Mouse (Mus musculus) heart, embryonic 16.5 days (tissue): Measurements from ENCODE around the gene Hist2h3c1. TPM values are rescaled to one million over a fixed set of nuclear protein-coding genes. Genes with fewer than 3 reads are reported as not detected.
"Not testable (repeated sequence)": the region's sequence is repeated elsewhere in the genome, so short reads cannot be mapped to it uniquely, and the experiment has no call there.

Experiments used
- ATAC-seq: fragments of 200-750 bp; cut with Nextera tagmentation; replicated peaks from 2 replicates; pipeline ENCODE4 v1.8.0; 2017; ENCODE audit warnings: moderate number of reproducible peaks; ENCODE audit not compliant: insufficient read depth, low FRiP score; ENCODE audit errors: extremely low read depth
- H3K27ac ChIP-seq: fragments of 300-500 bp; sonication (generic); 2 replicates; pipeline ENCODE4 v1.5.1; 2014; ENCODE audit warnings: mild to moderate bottlenecking, low read length, control low read depth, moderate library complexity
- H3K27me3 ChIP-seq: fragments of 300-500 bp; sonication (generic); 2 replicates; pipeline ENCODE4 v1.6.1; 2014; ENCODE audit warnings: low read length, mixed read lengths; ENCODE audit not compliant: control insufficient read depth, insufficient read depth
- H3K36me3 ChIP-seq: fragments of 300-500 bp; sonication (generic); 2 replicates; pipeline ENCODE4 v1.6.1; 2014; ENCODE audit not compliant: control insufficient read depth, insufficient read depth
- H3K4me1 ChIP-seq: fragments of 300-500 bp; sonication (generic); 2 replicates; pipeline ENCODE4 v1.6.1; 2014; ENCODE audit warnings: low read length, mixed read lengths; ENCODE audit not compliant: control insufficient read depth, insufficient read depth
- H3K4me2 ChIP-seq: fragments of 300-500 bp; sonication (generic); 2 replicates; pipeline ENCODE4 v1.6.1; 2014; ENCODE audit warnings: low read depth, mild to moderate bottlenecking, control low read depth, low read length
- H3K4me3 ChIP-seq: fragments of 300-500 bp; sonication (generic); 2 replicates; pipeline ENCODE4 v1.5.1; 2014; ENCODE audit warnings: mild to moderate bottlenecking, control low read depth, low read length
- H3K9ac ChIP-seq: fragments of 300-500 bp; sonication (generic); 2 replicates; pipeline ENCODE4 v1.6.1; 2014; ENCODE audit warnings: low read length, control low read depth
- H3K9me3 ChIP-seq: fragments of 300-500 bp; sonication (generic); replicated peaks from 2 replicates; pipeline ENCODE4 v1.6.1; 2016; ENCODE audit warnings: low read length; ENCODE audit not compliant: control insufficient read depth
- WGBS: fragments of 180-500 bp; shearing (Covaris S2); extraction: QIAGEN DNeasy Blood & Tissue Kit; methylation state at CpG from one replicate; pipeline ENCODE4 v1.1.7; 2014; 5-methylcytosine and 5-hydroxymethylcytosine counted together
- polyA plus RNA-seq: library from polyadenylated mRNA; unstranded; fragments of >200 nt; fragmentation: Nextera tagmentation; extraction: Ambion mirVana; gene quantifications from 2 replicates; pipeline ENCODE4 v1.2.1, GENCODE M21; 2015

Hist2h3c1 gene
- polyA plus RNA-seq, 1 experiment from 2014 or later: 0.76 TPM

- H3K4me3 ChIP-seq: peak overlapping the region; percentile 77
- not testable (repeated sequence) for ATAC-seq, H3K27me3 ChIP-seq, H3K36me3 ChIP-seq, H3K9me3 ChIP-seq
- under 1% methylated on average over 24 of the region's 47 CpGs for WGBS
- H3K4me1 ChIP-seq: peaks cover 28% of the 10 kb centered on the region
- peak overlapping the region; percentile 100 for H3K27ac ChIP-seq
- peak overlapping the region; percentile 91 for H3K4me2 ChIP-seq
- H3K9ac ChIP-seq: peak overlapping the region; percentile 94
Observed at GRCm38 (mm10) chr3:96220131-96220764, 26.2 kb upstream of the Hist2h3c1 start.

GRCm38 (mm10) chr3:96220765-96221639 is 25.5 kb upstream of the Hist2h3c1 start, which contains the start of the genes Hist2h2ac and Hist2h2be:
Gene Hist2h2ac (minus strand): TSS chr3:96220880.
Gene Hist2h2be (plus strand): TSS chr3:96221119.
- Histone ChIP-seq H3K27me3 (no peaks in the 10 kb centered on the region), H3K27ac (peak within 1 kb of the TSS; percentile 100), H3K9ac (peak within 1 kb of the TSS; percentile 94), H3K4me3 (peak within 1 kb of the TSS; percentile 77), H3K4me1 (peaks cover 28% of the 10 kb centered on the region), H3K9me3 (no peaks in the 10 kb centered on the region), H3K4me2 (peak within 1 kb of the TSS; percentile 91), H3K36me3 (no peaks in the 10 kb centered on the region)
- under 1% methylated on average over 43 of the region's 43 CpGs for WGBS
- peak; percentile 92 for ATAC-seq

GRCm38 (mm10) chr3:96221640-96222038 is 24.8 kb upstream of the Hist2h3c1 start:
- peak overlapping the region; percentile 81 for H3K9ac ChIP-seq
- no peaks in the 10 kb centered on the region for H3K9me3 ChIP-seq
- H3K27me3 ChIP-seq: no peaks in the 10 kb centered on the region
- WGBS: 25% methylated on average over 9 of the region's 9 CpGs
- H3K4me3 ChIP-seq: peak overlapping the region; percentile 77
- no peak for ATAC-seq
- no peaks in the 10 kb centered on the region for H3K36me3 ChIP-seq
- H3K27ac ChIP-seq: peak overlapping the region; percentile 100
- H3K4me1 ChIP-seq: peaks cover 28% of the 10 kb centered on the region
- H3K4me2 ChIP-seq: peak overlapping the region; percentile 91

GRCm38 (mm10) chr3:96222774-96223173 is 23.7 kb upstream of the Hist2h3c1 start:
- no peak overlapping the region for H3K9ac ChIP-seq
- H3K4me2 ChIP-seq: peak overlapping the region; percentile 91
- no peak overlapping the region for H3K27ac ChIP-seq
- no peaks in the 10 kb centered on the region for H3K9me3 ChIP-seq
- no peaks in the 10 kb centered on the region for H3K36me3 ChIP-seq
- H3K27me3 ChIP-seq: no peaks in the 10 kb centered on the region
- ATAC-seq: no peak
- peaks cover 28% of the 10 kb centered on the region for H3K4me1 ChIP-seq
- no peak overlapping the region for H3K4me3 ChIP-seq
- WGBS: 89% methylated on average over 4 of the region's 4 CpGs

- Histone ChIP-seq H3K27ac (no peak overlapping the region), H3K36me3 (no peaks in the 10 kb centered on the region), H3K4me2 (no peak overlapping the region), H3K27me3 (no peaks in the 10 kb centered on the region), H3K4me1 (peaks cover 22% of the 10 kb centered on the region), H3K9ac (peak overlapping the region; percentile 21; the same call in 1 of the 2 replicates), H3K9me3 (no peaks in the 10 kb centered on the region), H3K4me3 (no peak overlapping the region)
- ATAC-seq: no peak
- 29% methylated on average over 2 of the region's 2 CpGs for WGBS
Observed at GRCm38 (mm10) chr3:96225421-96225820, 21.1 kb upstream of the Hist2h3c1 start.

GRCm38 (mm10) chr3:96226695-96227648 is 19.5 kb upstream of the Hist2h3c1 start:
- H3K9me3 ChIP-seq: no peaks in the 10 kb centered on the region
- H3K27ac ChIP-seq: no peak overlapping the region
- 60% methylated on average over 8 of the region's 8 CpGs for WGBS
- no peak overlapping the region for H3K4me2 ChIP-seq
- no peak for ATAC-seq
- no peak overlapping the region for H3K4me3 ChIP-seq
- H3K36me3 ChIP-seq: no peaks in the 10 kb centered on the region
- no peak overlapping the region for H3K9ac ChIP-seq
- H3K4me1 ChIP-seq: peaks cover 17% of the 10 kb centered on the region
- H3K27me3 ChIP-seq: no peaks in the 10 kb centered on the region

- H3K9ac ChIP-seq: no peak overlapping the region
- no peaks in the 10 kb centered on the region for H3K27me3 ChIP-seq
- no peak overlapping the region for H3K4me3 ChIP-seq
- H3K36me3 ChIP-seq: no peaks in the 10 kb centered on the region
- peaks cover 2% of the 10 kb centered on the region; the same call in 1 of the 2 replicates for H3K4me1 ChIP-seq
- 53% methylated on average over 2 of the region's 2 CpGs for WGBS
- no peaks in the 10 kb centered on the region for H3K9me3 ChIP-seq
- H3K4me2 ChIP-seq: no peak overlapping the region
- ATAC-seq: no peak
- no peak overlapping the region for H3K27ac ChIP-seq
Observed at GRCm38 (mm10) chr3:96228828-96229227, 17.7 kb upstream of the Hist2h3c1 start.

GRCm38 (mm10) chr3:96230404-96230803 is 16.1 kb upstream of the Hist2h3c1 start:
- WGBS: 79% methylated on average over 2 of the region's 2 CpGs
- ATAC-seq: no peak
- H3K9me3 ChIP-seq: no peaks in the 10 kb centered on the region
- H3K27ac ChIP-seq: no peak overlapping the region
- H3K4me2 ChIP-seq: no peak overlapping the region
- no peaks in the 10 kb centered on the region for H3K27me3 ChIP-seq
- H3K4me1 ChIP-seq: no peaks in the 10 kb centered on the region; the same call in 1 of the 2 replicates
- no peaks in the 10 kb centered on the region for H3K36me3 ChIP-seq
- no peak overlapping the region for H3K9ac ChIP-seq
- H3K4me3 ChIP-seq: no peak overlapping the region
